Mouse (Mus musculus): Measurements from ENCODE around the gene Plce1. TPM values are rescaled to one million over a fixed set of nuclear protein-coding genes. Genes with fewer than 3 reads are reported as not detected.

The Plce1 gene
- polyA plus RNA-seq, 1 experiment from 2014 or later = 3.4 TPM

DNA sequence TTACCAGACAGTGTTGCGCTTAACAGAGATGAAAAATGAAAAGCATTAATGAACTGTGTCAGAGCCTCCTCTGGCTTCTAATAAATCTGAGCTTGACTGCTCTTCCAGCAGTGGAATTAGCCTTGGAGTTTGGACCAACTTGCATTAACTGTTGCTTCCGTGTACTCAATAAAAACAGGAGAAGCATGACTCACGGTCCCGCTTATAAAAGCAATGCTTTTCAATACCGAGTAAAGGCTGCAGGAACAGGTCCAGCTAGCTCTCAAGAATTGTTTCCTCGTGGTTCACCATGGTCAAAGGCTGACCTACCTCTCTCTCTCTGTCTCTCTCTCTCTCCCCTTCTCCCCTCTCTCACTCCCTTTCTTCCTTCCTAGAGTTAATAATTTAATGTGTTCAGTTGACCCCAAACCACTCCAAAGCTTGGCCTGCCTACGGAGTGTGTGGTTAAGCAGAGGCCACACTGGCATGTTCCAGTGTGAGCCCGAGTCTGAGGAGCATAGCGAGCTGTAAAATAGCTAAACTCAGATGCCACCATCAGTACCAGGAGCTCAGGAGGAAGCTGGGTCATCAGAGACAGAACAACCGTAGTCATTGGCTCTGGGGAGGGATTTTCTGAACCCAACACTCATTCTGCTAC, 10.5 kb upstream of the Plce1 start:
- in situ Hi-C loops (cut with MboI; ENCODE audit: low pct_unique_long_range_greater_than_20kb) = no loop called here
- CTCF ChIA-PET = interaction anchor here (1.3 kb wide), 1 partner anchor 11 kb away, joined by 3 read pairs; no protein-coding TSS in a partner anchor
- TF ChIP-seq CTCF (IDR thresholded peaks at IDR 0.05) = no peak
- DNase-seq (ENCODE audit: low read depth, low spot score) (no peak), ATAC-seq (no peak)
- H3K27me3 ChIP-seq = peaks cover 9% of the 10 kb centered on the region
- POLR2A ChIA-PET = no interaction called here

DNA sequence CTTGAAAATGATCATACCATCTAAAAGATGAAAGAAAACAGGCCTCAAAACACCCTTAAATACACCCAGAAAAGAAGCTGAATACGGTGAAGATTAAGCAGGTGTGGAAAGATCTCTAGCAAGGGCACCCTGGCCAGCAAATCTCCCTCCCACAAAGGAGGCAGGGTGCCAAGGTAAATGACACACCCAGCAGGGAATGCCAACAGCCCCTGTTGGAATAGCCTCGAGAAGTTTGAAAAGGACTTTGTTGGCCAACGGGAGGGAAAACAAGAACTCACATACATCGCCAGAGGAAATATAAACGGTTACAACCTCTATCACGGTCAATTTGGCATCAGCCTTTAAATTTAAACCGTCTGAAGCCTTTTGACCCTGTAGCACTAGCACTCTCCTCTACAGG, 5.5 kb upstream of the Plce1 start:
- CTCF ChIA-PET = no interaction called here
- in situ Hi-C loops (cut with MboI; ENCODE audit: low pct_unique_long_range_greater_than_20kb) = no loop called here

GRCm38 (mm10) chr19:38478286-38478685, 2.6 kb upstream of the Plce1 start:
- no peak for TF ChIP-seq CTCF (IDR thresholded peaks at IDR 0.05)
- in situ Hi-C loops (cut with MboI; ENCODE audit: low pct_unique_long_range_greater_than_20kb) = no loop called here
- ChIA-PET POLR2A (no interaction called here), CTCF (interaction anchor here (1.2 to 2.0 kb wide), 2 partner anchors 27 to 52 kb away, joined by 3 to 4 read pairs; no protein-coding TSS in a partner anchor)
- DNase-seq (ENCODE audit: low read depth, low spot score) (no peak), ATAC-seq (no peak)
- H3K27me3 ChIP-seq = peaks cover 7% of the 10 kb centered on the region

More for the DNA sequence above, 5.5 kb upstream of the Plce1 start:
- peaks cover 7% of the 10 kb centered on the region for H3K27me3 ChIP-seq
- POLR2A ChIA-PET = no interaction called here
- no peak for ATAC-seq
- no peak for TF ChIP-seq CTCF (IDR thresholded peaks at IDR 0.05)
- DNase-seq (ENCODE audit: low read depth, low spot score) = no peak

- H3K27me3 ChIP-seq = peaks cover 7% of the 10 kb centered on the region
- POLR2A ChIA-PET = no interaction called here
- TF ChIP-seq CTCF (IDR thresholded peaks at IDR 0.05) = peak; percentile 51
- ATAC-seq = peak; percentile 71
- no peak for DNase-seq (ENCODE audit: low read depth, low spot score)
- CTCF ChIA-PET = interaction anchor here (0.8 to 2.0 kb wide), 7 partner anchors 28 to 149 kb away, joined by 3 to 4 read pairs (median 3); no protein-coding TSS in a partner anchor
- in situ Hi-C loops (cut with MboI; ENCODE audit: low pct_unique_long_range_greater_than_20kb) = no loop called here
These were observed 2.0 kb upstream of the Plce1 start for GRCm38 (mm10) chr19:38478948-38479347.

DNA sequence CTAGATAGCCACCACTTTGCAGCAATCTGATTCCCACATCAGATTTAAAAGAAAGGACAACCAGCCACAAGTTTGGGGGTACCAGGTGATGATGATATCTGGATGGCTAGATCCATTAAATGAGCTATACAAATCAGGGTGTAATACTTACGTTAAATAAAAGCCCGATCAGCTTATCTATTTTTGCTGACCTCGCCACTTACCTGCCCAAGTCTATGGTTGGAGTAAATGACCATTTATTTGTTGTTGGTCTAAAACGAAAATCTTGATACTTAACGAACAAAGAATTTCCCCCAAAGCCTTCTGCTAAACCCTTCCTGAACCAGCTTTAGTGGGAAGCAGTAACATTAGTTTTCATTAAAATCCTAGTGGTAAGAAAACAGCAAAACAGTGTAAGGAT, 1.4 kb upstream of the Plce1 start:
- TF ChIP-seq CTCF (IDR thresholded peaks at IDR 0.05) = no peak
- DNase-seq (ENCODE audit: low read depth, low spot score) (no peak), ATAC-seq (no peak)
- H3K27me3 ChIP-seq = peaks cover 7% of the 10 kb centered on the region
- in situ Hi-C loops (cut with MboI; ENCODE audit: low pct_unique_long_range_greater_than_20kb) = no loop called here
- ChIA-PET POLR2A (no interaction called here), CTCF (interaction anchor here (0.8 to 2.0 kb wide), 7 partner anchors 27 to 150 kb away, joined by 3 to 4 read pairs (median 3); no protein-coding TSS in a partner anchor)

GRCm38 (mm10) chr19:38480156-38480720, 671 bp upstream of the Plce1 start:
- ChIA-PET POLR2A (no interaction called here), CTCF (interaction anchor here (1.3 to 1.6 kb wide), 2 partner anchors 49 to 51 kb away, joined by 3 to 4 read pairs; no protein-coding TSS in a partner anchor)
- DNase-seq (ENCODE audit: low read depth, low spot score) (no peak), ATAC-seq (no peak)
- TF ChIP-seq CTCF (IDR thresholded peaks at IDR 0.05) = no peak
- in situ Hi-C loops (cut with MboI; ENCODE audit: low pct_unique_long_range_greater_than_20kb) = no loop called here
- H3K27me3 ChIP-seq = peaks cover 7% of the 10 kb centered on the region

GRCm38 (mm10) chr19:38481906-38482305, 997 bp downstream of the Plce1 start:
- CTCF ChIA-PET = no interaction called here
- DNase-seq (ENCODE audit: low read depth, low spot score) (no peak), ATAC-seq (no peak)
- POLR2A ChIA-PET = no interaction called here
- in situ Hi-C loops (cut with MboI; ENCODE audit: low pct_unique_long_range_greater_than_20kb) = no loop called here
- TF ChIP-seq CTCF (IDR thresholded peaks at IDR 0.05) = no peak
- H3K27me3 ChIP-seq = no peaks in the 10 kb centered on the region

DNA sequence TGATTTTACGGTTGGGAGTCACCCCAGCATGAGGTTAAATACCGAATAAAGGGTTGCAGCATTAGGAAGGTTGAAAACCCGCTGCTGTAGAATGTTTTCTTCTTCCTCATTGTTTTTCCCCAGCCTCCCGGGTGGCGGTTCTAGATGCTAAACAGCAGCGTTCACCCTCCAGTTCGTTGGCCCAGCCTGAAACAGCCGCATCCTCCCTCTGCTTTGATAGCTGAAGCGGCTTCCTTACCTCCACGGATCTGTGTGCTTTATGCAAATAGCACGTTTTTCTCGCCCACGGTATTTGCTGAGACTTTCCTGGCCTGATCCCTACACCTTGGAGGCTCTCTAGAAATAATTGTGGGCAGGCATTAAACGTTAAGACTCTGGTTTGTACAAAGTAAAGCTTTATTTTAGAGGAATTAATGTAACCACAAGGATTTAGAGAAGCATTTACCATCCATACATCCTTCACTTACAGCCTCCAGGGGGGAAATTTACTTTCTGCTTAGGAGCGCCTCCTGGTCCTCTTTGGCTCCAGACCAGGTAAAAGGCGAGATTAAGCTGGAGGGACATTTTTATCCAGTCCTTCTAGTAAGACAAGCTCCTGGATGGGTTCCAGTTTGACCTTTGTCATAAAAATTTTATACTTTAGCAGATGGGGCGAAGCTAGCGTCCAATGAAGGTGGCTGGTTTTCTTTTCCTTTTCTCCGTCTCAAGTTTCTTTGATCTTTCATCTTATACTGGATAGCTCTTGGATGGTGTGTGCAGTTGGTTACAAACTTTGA, 1.7 kb downstream of the Plce1 start:
- no peak for ATAC-seq
- no peaks in the 10 kb centered on the region for H3K27me3 ChIP-seq
- POLR2A ChIA-PET = interaction anchor here (0.7 kb wide), 1 partner anchor 24 kb away, joined by 4 read pairs; no protein-coding TSS in a partner anchor
- TF ChIP-seq CTCF (IDR thresholded peaks at IDR 0.05) = no peak
- DNase-seq (ENCODE audit: low read depth, low spot score) = no peak
- in situ Hi-C loops (cut with MboI; ENCODE audit: low pct_unique_long_range_greater_than_20kb) = no loop called here
- CTCF ChIA-PET = interaction anchor here (1.8 kb wide), 1 partner anchor 59 kb away, joined by 4 read pairs; no protein-coding TSS in a partner anchor

DNA sequence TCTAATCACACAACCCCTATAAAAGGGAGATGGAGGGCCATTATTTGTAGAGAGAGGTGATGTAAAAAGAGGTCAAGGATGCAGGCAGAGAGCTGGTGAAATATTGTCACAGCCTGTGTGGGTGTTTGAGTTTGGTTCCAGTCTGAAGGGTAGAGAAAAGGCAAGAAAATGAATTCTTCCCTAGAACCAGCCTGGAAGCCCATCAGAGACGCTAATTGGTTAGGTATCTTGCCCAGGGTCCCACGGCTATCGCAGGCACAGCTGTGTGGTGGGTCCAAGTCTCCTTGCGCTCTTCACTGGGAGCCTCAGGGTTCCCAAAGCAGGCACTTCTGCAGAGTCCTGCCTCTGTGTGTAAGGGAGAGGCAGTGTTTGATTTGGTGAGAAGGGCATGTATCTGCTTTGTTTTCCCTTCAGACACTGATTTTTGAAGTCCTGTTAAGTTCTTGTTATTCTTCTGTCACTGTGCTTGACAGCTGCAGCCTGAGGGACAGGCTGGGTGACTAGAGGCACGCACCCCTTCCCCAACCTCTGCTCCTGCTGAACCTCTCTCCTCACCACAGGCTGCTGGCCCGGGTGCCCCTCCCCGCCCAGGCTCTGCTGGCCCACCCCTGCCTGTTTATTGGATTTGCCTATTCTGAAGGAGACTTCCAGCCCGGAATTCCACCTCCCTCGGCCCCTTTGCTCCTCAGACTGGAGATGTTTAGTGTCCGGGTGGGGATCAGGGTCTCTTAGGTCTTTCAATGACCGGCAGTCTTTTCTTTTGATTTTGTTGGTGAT, 5.1 kb downstream of the Plce1 start:
- H3K27me3 ChIP-seq = no peaks in the 10 kb centered on the region
- POLR2A ChIA-PET = no interaction called here
- DNase-seq (ENCODE audit: low read depth, low spot score) = no peak
- no peak for ATAC-seq
- in situ Hi-C loops (cut with MboI; ENCODE audit: low pct_unique_long_range_greater_than_20kb) = no loop called here
- CTCF ChIA-PET = no interaction called here
- TF ChIP-seq CTCF (IDR thresholded peaks at IDR 0.05) = no peak

DNA sequence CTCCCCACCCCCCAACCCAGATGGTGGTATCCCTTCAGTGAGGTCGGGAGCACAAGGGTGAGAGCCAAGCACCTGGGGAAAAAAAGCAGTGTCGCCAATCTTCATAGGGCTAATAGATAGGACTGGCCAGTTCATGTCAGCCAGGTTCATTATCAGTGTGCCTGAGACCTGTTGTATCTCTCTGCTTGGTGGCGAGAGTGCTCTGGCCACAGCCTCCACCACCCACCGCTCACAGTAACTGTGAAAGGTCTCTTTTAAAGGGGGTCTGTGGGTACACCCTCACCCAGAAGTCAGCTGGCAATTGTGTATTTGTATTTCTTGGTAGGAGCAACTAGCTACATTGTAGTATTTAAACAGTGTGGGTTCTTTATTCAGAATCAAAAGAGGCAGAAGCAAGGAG, 6.6 kb downstream of the Plce1 start:
- CTCF ChIA-PET = interaction anchor here (0.8 to 1.5 kb wide), 3 partner anchors 9 to 14 kb away, joined by 3 to 8 read pairs (median 3); no protein-coding TSS in a partner anchor
- DNase-seq (ENCODE audit: low read depth, low spot score) (no peak), ATAC-seq (no peak)
- POLR2A ChIA-PET = interaction anchor here (2.0 kb wide), 1 partner anchor 9 kb away, joined by 4 read pairs; no protein-coding TSS in a partner anchor
- H3K27me3 ChIP-seq = no peaks in the 10 kb centered on the region
- in situ Hi-C loops (cut with MboI; ENCODE audit: low pct_unique_long_range_greater_than_20kb) = no loop called here
- no peak for TF ChIP-seq CTCF (IDR thresholded peaks at IDR 0.05)
